Mouse (Mus musculus) right cerebral cortex, postnatal 25 days (tissue): ENCODE measurements around the gene Vmn1r142.
"Not testable (repeated sequence)": the region's sequence is repeated elsewhere in the genome, so short reads cannot be mapped to it uniquely, and the experiment has no call there.

Source experiments
- DNase-seq: peaks from one replicate; pipeline ENCODE4 v3.0.0; 2022

The Vmn1r142 gene

DNA sequence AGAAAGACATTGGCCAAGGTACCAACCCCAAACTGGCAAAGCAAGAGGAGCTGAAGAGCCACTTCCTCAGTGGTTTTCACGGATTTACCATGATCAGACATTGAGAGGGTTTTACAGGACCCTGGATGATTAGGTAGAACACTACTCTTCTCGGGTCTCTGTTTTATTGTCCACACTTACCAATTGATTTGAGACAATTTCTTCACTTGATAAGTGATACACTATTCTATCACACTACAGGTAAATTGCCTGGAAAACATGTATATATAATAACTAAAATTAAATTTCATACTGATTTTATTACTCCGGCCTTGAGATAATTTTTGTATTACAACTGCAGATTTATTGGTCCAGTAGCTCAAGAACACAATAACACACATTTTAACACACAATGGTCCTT, at the start of gene Vmn1r142:
TSS of gene Vmn1r142 (minus strand) at position 101 of the 400 bp plus-strand sequence.
- not testable (repeated sequence) for DNase-seq

DNA sequence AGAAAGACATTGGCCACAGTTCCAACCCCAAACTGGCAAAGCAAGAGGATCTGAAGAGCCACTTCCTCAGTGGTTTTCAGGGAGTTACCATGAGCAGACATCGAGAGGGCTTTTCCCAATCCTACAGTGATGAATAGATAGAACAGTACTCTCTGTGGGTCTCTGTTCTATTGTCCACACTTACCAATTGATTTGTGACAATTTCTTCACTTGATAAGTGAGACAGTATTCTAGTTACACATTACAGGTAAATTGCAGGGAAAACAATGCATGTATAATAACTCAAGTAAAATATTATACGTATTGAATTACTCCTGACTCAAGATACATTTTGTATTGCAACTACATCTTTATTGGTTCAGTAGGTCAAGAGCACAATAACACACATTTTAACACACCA, 37.3 kb upstream of the Vmn1r142 start, which contains the start of gene Gm8653:
TSS of gene Gm8653 (minus strand) at position 101 of the 400 bp plus-strand sequence.
- DNase-seq, result not testable (repeated sequence)

DNA sequence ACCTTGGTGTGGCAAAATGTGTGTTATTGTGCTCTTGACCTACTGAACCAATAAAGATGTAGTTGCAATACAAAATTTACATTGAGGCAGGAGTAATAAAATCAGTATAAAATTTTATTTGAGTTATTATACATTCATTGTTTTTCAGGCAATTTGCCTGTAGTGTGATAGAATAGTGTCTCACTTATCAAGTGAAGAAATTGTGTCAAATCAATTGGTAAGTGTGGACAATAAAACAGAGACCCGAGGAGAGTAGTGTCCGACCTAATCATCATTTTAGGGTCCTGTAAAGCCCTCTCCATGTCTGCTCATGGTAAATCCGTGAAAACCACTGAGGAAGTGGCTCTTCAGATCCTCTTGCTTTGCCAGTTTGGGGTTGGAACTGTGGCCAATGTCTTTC, 25.2 kb upstream of the Vmn1r142 start, which contains the start of gene Vmn1r143:
TSS of gene Vmn1r143 (plus strand) at position 301 of the 400 bp plus-strand sequence.
- DNase-seq, result not testable (repeated sequence)

DNA sequence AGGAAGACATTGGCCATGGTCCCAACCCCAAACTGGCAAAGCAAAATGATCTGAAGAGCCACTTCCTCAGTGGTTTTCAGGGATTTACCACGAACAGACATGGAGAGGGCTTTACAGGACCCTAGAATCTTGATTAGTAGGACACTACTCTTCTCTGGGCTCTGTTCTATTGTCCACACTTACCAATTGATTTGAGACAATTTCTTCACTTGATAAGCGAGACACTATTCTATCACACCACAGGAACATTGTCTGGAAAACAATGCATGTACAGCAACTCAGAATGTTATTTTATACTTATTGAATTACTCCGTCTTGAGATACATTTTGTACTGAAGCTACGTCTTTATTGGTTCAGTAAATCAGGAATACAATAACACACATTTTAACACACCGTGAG, 29.2 kb downstream of the Vmn1r142 start, which contains the start of gene Gm10666:
TSS of gene Gm10666 (minus strand) at position 101 of the 400 bp plus-strand sequence.
- DNase-seq, result not testable (repeated sequence)

GRCm38 (mm10) chr7:22118145-22118544, 45.7 kb downstream of the Vmn1r142 start, which contains the start of gene Gm16451:
Gene Gm16451, minus strand, starts transcription at chr7:22118245.
- not testable (repeated sequence) for DNase-seq
